Comparison of ENCODE assay signal across 19 mouse cellular contexts in the genomic region with DNA sequence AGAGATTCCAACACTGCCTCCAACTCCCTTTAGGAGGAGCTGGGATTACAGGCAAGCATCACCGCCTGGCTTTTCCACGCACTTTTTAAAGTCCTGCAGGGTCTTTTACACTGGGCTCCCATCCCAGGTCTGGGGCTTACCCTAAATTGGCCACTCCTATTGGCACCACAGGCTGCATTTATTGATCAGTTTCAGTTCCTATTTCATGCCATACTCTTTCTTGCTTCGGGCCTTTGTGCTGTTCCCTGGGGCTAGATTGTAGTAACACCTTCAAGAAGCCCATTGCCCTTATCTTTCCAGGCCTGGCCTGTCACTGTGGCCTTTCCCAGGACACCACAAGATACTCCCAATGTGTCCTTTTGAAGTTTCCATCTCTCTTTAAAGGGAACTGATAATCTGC. TPM values are rescaled to one million over a fixed set of nuclear protein-coding genes. Genes with fewer than 3 reads are reported as not detected.
DNase-seq lines count a peak whose midpoint lies in the region; ATAC-seq and TF ChIP-seq lines count a peak whose summit lies in the region.
"Had no signal": no experiment of that assay in that cellular context is flagged by ENCODE, and none has a peak within 500 bp of the region (broad histone marks: within the 10 kb centered on the region; RNA-seq: fewer than 3 reads in every experiment).

No protein-coding gene starts in this region.

- DNase-seq in heart, adult 2 months = no peak
- no peak for DNase-seq in heart, postnatal 10 days
- DNase-seq in intestine, embryonic 14.5 days (ENCODE audit: low spot score) = no peak
- DNase-seq in CH12.LX (ENCODE audit: extremely low read depth) = peak; percentile 49
- DNase-seq in splenic B cell, adult 2 months (ENCODE audit: low read depth, low spot score) = peak; percentile 16
- DNase-seq in urinary bladder, postnatal 36 days (ENCODE audit: low spot score in 2 of 2) = no peak
- DNase-seq: adrenal gland, postnatal 36 days; cerebellum, adult 18-20 months; cerebellum, postnatal 25 days; forebrain, postnatal 0 days; right cerebral cortex, postnatal 14 days; thymus, postnatal 25 days had no signal

- in situ Hi-C loops in CH12.LX (cut with MboI; ENCODE audit: low pct_ligation_motif_present, low pct_unique_long_range_greater_than_20kb, low sequenced_read_pairs) = no loop called here

- dilution Hi-C loops in CH12.LX (cut with MboI; ENCODE audit: extremely low pct_ligation_motif_present, extremely low pct_unique_long_range_greater_than_20kb, low sequenced_read_pairs) = no loop called here

- TF ChIP-seq EP300 in heart, adult 2 months (IDR thresholded peaks at IDR 0.05; ENCODE audit: insufficient read depth, low read depth, low read length) = no peak
- peak; percentile 86 for TF ChIP-seq EP300 in CH12.LX (IDR thresholded peaks at IDR 0.05; ENCODE audit: low read length)

- intact Hi-C loops in heart, adult 2 months (cut with DNase I) = loop anchor here (2.0 kb wide), 1 partner anchor 17 kb away; a partner anchor contains a TSS
- intact Hi-C loops in heart, postnatal 10 days (cut with DNase I) = no loop called here

- no peak for TF ChIP-seq CTCF in heart, adult 2 months (IDR thresholded peaks at IDR 0.05)
- no peak for TF ChIP-seq CTCF in intestine, postnatal 0 days (IDR thresholded peaks at IDR 0.05; ENCODE audit: low read depth)
- TF ChIP-seq CTCF in CH12.LX (conservative IDR thresholded peaks at IDR 0.05 in 1 of 2, IDR thresholded peaks at IDR 0.05 in 1 of 2; ENCODE audit: low read depth in 2 of 2, low read length in 2 of 2) = no peak

- ATAC-seq in intestine, embryonic 14.5 days (replicated peaks; ENCODE audit: low FRiP score, low TSS enrichment, low read depth) = no peak
- no peak for ATAC-seq in intestine, postnatal 0 days
- ATAC-seq: forebrain, postnatal 0 days; inflammation-experienced regulatory T-cells, adult 6 months had no signal

- H3K4me3 ChIP-seq in heart, adult 2 months = no peak overlapping the region
- no peak overlapping the region for H3K4me3 ChIP-seq in intestine, embryonic 14.5 days (ENCODE audit: low read depth, low read length)
- no peak overlapping the region for H3K4me3 ChIP-seq in intestine, postnatal 0 days (ENCODE audit: low read depth, low read length)
- H3K4me3 ChIP-seq in CH12.LX (replicated peaks in 1 of 3; ENCODE audit: low read depth in 2 of 3, low read length in 2 of 3, poor library complexity in 1 of 3) = no peak overlapping the region
- H3K4me3 ChIP-seq: embryonic facial prominence, embryonic 15.5 days; hindbrain, embryonic 13.5 days; liver, embryonic 15.5 days; midbrain, embryonic 10.5 days had no signal

- no peak overlapping the region for H3K9ac ChIP-seq in heart, adult 2 months (ENCODE audit: low read depth, low read length)
- H3K9ac ChIP-seq in intestine, embryonic 14.5 days (ENCODE audit: low read length) = no peak overlapping the region
- no peak overlapping the region for H3K9ac ChIP-seq in intestine, postnatal 0 days (ENCODE audit: low read depth, low read length)
- H3K9ac ChIP-seq in CH12.LX (ENCODE audit: insufficient read depth, low read depth) = no peak overlapping the region
- H3K9ac ChIP-seq: embryonic facial prominence, embryonic 15.5 days; forebrain, postnatal 0 days; hindbrain, embryonic 13.5 days; liver, embryonic 15.5 days had no signal

- 0 out of 2 replicates have a peak, but pooled peaks cover 2% of the 10 kb centered on the region for H3K79me2 ChIP-seq in heart, adult 2 months (replicated peaks; ENCODE audit: control insufficient read depth, insufficient read depth, low read length)
- no peaks in the 10 kb centered on the region for H3K79me2 ChIP-seq in CH12.LX (replicated peaks; ENCODE audit: control insufficient read depth, extremely low read depth, insufficient read depth, poor library complexity, severe bottlenecking)

- TF ChIP-seq RAD21 in CH12.LX (IDR thresholded peaks at IDR 0.05; ENCODE audit: low read depth, low read length) = no peak

- no peak overlapping the region for H3K4me2 ChIP-seq in intestine, embryonic 14.5 days (ENCODE audit: low read length)
- H3K4me2 ChIP-seq in intestine, postnatal 0 days (replicated peaks; ENCODE audit: low read depth) = no peak overlapping the region
- H3K4me2 ChIP-seq in CH12.LX (ENCODE audit: insufficient read depth, low read depth, poor library complexity, severe bottlenecking) = no peak overlapping the region
- H3K4me2 ChIP-seq: embryonic facial prominence, embryonic 15.5 days; hindbrain, embryonic 13.5 days; liver, embryonic 15.5 days had no signal

- peak overlapping the region; percentile 93 for H3K27ac ChIP-seq in heart, adult 2 months
- peak overlapping the region; percentile 94 for H3K27ac ChIP-seq in intestine, embryonic 14.5 days (ENCODE audit: low read depth)
- no peak overlapping the region for H3K27ac ChIP-seq in intestine, postnatal 0 days (ENCODE audit: low read depth, low read length)
- no peak overlapping the region for H3K27ac ChIP-seq in CH12.LX (ENCODE audit: insufficient read depth, low read depth)
- H3K27ac ChIP-seq: hindbrain, embryonic 13.5 days; liver, embryonic 15.5 days; macrophage; midbrain, embryonic 10.5 days had no signal

- H3K27me3 ChIP-seq in heart, adult 2 months (ENCODE audit: control insufficient read depth, insufficient read depth, low read length) = no peaks in the 10 kb centered on the region
- H3K27me3 ChIP-seq in intestine, embryonic 14.5 days (replicated peaks; ENCODE audit: control insufficient read depth, insufficient read depth, low read length) = no peaks in the 10 kb centered on the region
- H3K27me3 ChIP-seq in intestine, postnatal 0 days (replicated peaks; ENCODE audit: control insufficient read depth, insufficient read depth, low read length) = no peaks in the 10 kb centered on the region
- H3K27me3 ChIP-seq in CH12.LX (replicated peaks) = no peaks in the 10 kb centered on the region
- H3K27me3 ChIP-seq in splenic B cell, adult 2 months (ENCODE audit: control insufficient read depth, insufficient read depth, low read length, poor library complexity, severe bottlenecking) = no peaks in the 10 kb centered on the region
- H3K27me3 ChIP-seq: embryonic facial prominence, embryonic 15.5 days; hindbrain, embryonic 13.5 days; liver, embryonic 15.5 days had no signal

- peaks cover 7% of the 10 kb centered on the region for H3K4me1 ChIP-seq in heart, adult 2 months (ENCODE audit: control insufficient read depth, insufficient read depth, low read length)
- peaks cover 63% of the 10 kb centered on the region for H3K4me1 ChIP-seq in intestine, embryonic 14.5 days (replicated peaks; ENCODE audit: control insufficient read depth, insufficient read depth, low read length)
- H3K4me1 ChIP-seq in intestine, postnatal 0 days (replicated peaks; ENCODE audit: control insufficient read depth, insufficient read depth, low read length) = 0 out of 2 replicates have a peak, but pooled peaks cover 2% of the 10 kb centered on the region
- peaks cover 2 to 50% of the 10 kb centered on the region in 2 experiments; a peak in 3 of 4 replicates for H3K4me1 ChIP-seq in CH12.LX (ENCODE audit: control insufficient read depth in 1 of 2, insufficient read depth in 2 of 2)
- H3K4me1 ChIP-seq: hindbrain, embryonic 13.5 days had no signal

- WGBS in heart, adult 2 months = 81% methylated on average over 3 of the region's 3 CpGs
- 52% methylated on average over 3 of the region's 3 CpGs for WGBS in intestine, embryonic 14.5 days
- 67% methylated on average over 3 of the region's 3 CpGs for WGBS in intestine, postnatal 0 days

- H3K36me3 ChIP-seq in heart, adult 2 months (ENCODE audit: control insufficient read depth, insufficient read depth, low read length) = peaks cover 2% of the 10 kb centered on the region; the same call in 1 of the 2 replicates
- H3K36me3 ChIP-seq in intestine, embryonic 14.5 days (ENCODE audit: control insufficient read depth, insufficient read depth, low read length) = no peaks in the 10 kb centered on the region
- no peaks in the 10 kb centered on the region for H3K36me3 ChIP-seq in intestine, postnatal 0 days (ENCODE audit: control insufficient read depth, insufficient read depth)
- peaks cover 0 to 18% of the 10 kb centered on the region in 2 experiments for H3K36me3 ChIP-seq in CH12.LX (replicated peaks in 1 of 2; ENCODE audit: control insufficient read depth in 1 of 2, insufficient read depth in 1 of 2, low read length in 1 of 2)
- H3K36me3 ChIP-seq in splenic B cell, adult 2 months (ENCODE audit: control insufficient read depth, insufficient read depth, low read length, poor library complexity, severe bottlenecking) = no peaks in the 10 kb centered on the region
- H3K36me3 ChIP-seq: embryonic facial prominence, embryonic 15.5 days; hindbrain, embryonic 13.5 days; liver, embryonic 15.5 days; midbrain, embryonic 10.5 days had no signal

- H3K9me3 ChIP-seq in intestine, embryonic 14.5 days (ENCODE audit: control insufficient read depth, low read length) = no peaks in the 10 kb centered on the region
- H3K9me3 ChIP-seq in intestine, postnatal 0 days (ENCODE audit: control insufficient read depth) = no peaks in the 10 kb centered on the region
- no peaks in the 10 kb centered on the region for H3K9me3 ChIP-seq in CH12.LX (replicated peaks; ENCODE audit: low read length)
- H3K9me3 ChIP-seq: embryonic facial prominence, embryonic 15.5 days; hindbrain, embryonic 13.5 days; liver, embryonic 15.5 days; midbrain, embryonic 10.5 days had no signal

- no peak for TF ChIP-seq POLR2A in heart, adult 2 months (IDR thresholded peaks at IDR 0.05; ENCODE audit: insufficient read depth, low read depth, low read length)
- no peak for TF ChIP-seq POLR2A in CH12.LX (IDR thresholded peaks at IDR 0.05; ENCODE audit: low read depth, low read length)

TF ChIP-seq in CH12.LX, 34 proteins besides CTCF, POLR2A, EP300 and RAD21 (continues in another document):
- TF ChIP-seq GABPA (IDR thresholded peaks at IDR 0.05; ENCODE audit: insufficient replicate concordance, low read depth, low read length) (no peak), MEF2A (IDR thresholded peaks at IDR 0.05; ENCODE audit: borderline replicate concordance, low read depth, low read length) (0 out of 2 replicates have a peak, but pooled peaks have one; percentile 39), TBP (conservative IDR thresholded peaks at IDR 0.05; ENCODE audit: low read depth, low read length) (0 out of 2 replicates have a peak, but pooled peaks have one; percentile 24), BHLHE40 (IDR thresholded peaks at IDR 0.05; ENCODE audit: low read depth, low read length) (0 out of 2 replicates have a peak, but pooled peaks have one; percentile 15), JUND (conservative IDR thresholded peaks at IDR 0.05; ENCODE audit: low read depth, low read length) (no peak), MYC (IDR thresholded peaks at IDR 0.05; ENCODE audit: low read depth, low read length) (no peak), ZC3H11A (IDR thresholded peaks at IDR 0.05; ENCODE audit: low read depth, low read length) (no peak)

RNA-seq across cellular contexts. Expression of a gene that starts 18.0 kb away (rescaled TPM):
- total RNA-seq in heart, adult 2 months (2021) = 10 to 100 TPM; 24.0 to 25.7 TPM
- 19.8 and 27.1 TPM in 2 replicates for polyA plus RNA-seq in heart, adult 2 months (2012; rRNA removed)
- total RNA-seq in heart, postnatal 10 days (2021) = 10 to 100 TPM; 39.6 to 42.0 TPM
- 34.8 and 42.7 TPM in 2 replicates for polyA plus RNA-seq in intestine, embryonic 14.5 days (2014; fragmentation: Nextera tagmentation; extraction: Ambion mirVana)
- polyA plus RNA-seq in intestine, postnatal 0 days (2015; fragmentation: Nextera tagmentation; extraction: Ambion mirVana) = 6.2 and 7.3 TPM in 2 replicates
- total RNA-seq in CH12.LX (2012; rRNA removed) (11.1 and 12.2 TPM in 2 replicates), CH12.LX (2014; rRNA removed) (8.6 and 9.3 TPM in 2 replicates)
- polyA plus RNA-seq in CH12.LX (2012; ENCODE audit: insufficient read length, low read depth) = 10.3 and 10.4 TPM in 2 replicates

Comparison
In these comparisons a context has a peak if more than half of its experiments do, and no peak if none do; other contexts are left out.
1. H3K27ac ChIP-seq: peak in heart, adult 2 months (single experiment) and intestine, embryonic 14.5 days (single experiment); none in intestine, postnatal 0 days (single experiment) and CH12.LX (single experiment).
2. DNase-seq: peak in CH12.LX (single experiment) and splenic B cell, adult 2 months (single experiment); none in heart, adult 2 months (0 of 2), heart, postnatal 10 days (0 of 2), intestine, embryonic 14.5 days (single experiment) and urinary bladder, postnatal 36 days (0 of 2).